In genomic region chr1:155147228-155147627, GRCm38 (mm10) we compare ENCODE assay signal across 9 mouse cellular contexts. TPM values are rescaled to one million over a fixed set of nuclear protein-coding genes. Genes with fewer than 3 reads are reported as not detected.
DNase-seq lines count a peak whose midpoint lies in the region; ATAC-seq and TF ChIP-seq lines count a peak whose summit lies in the region.
"Had no signal": no experiment of that assay in that cellular context is flagged by ENCODE, and none has a peak within 500 bp of the region (broad histone marks: within the 10 kb centered on the region; RNA-seq: fewer than 3 reads in every experiment).

No protein-coding gene starts in this region.

- H3K9me3 ChIP-seq in midbrain, embryonic 10.5 days (replicated peaks), result no peaks in the 10 kb centered on the region
- H3K9me3 ChIP-seq in midbrain, embryonic 13.5 days, result no peaks in the 10 kb centered on the region; the same call in 1 of the 2 replicates
- H3K9me3 ChIP-seq: hindbrain, embryonic 15.5 days had no signal

- peak overlapping the region; percentile 79; the same call in 1 of the 2 replicates for H3K27ac ChIP-seq in heart, adult 2 months
- 0 out of 2 replicates have a peak overlapping the region, but pooled peaks have one; percentile 17 for H3K27ac ChIP-seq in midbrain, embryonic 10.5 days (replicated peaks)
- no peak overlapping the region for H3K27ac ChIP-seq in midbrain, embryonic 13.5 days

- no peak overlapping the region for H3K4me2 ChIP-seq in midbrain, embryonic 13.5 days (replicated peaks)

- TF ChIP-seq EP300 in heart, adult 2 months (IDR thresholded peaks at IDR 0.05; ENCODE audit: insufficient read depth, low read depth, low read length), result no peak

- no peak for DNase-seq in heart, adult 2 months
- no peak for DNase-seq in heart, adult 11 months
- DNase-seq in midbrain, embryonic 10.5 days (ENCODE audit: low spot score), result no peak
- no peak for DNase-seq in right cerebral cortex, postnatal 4 days
- no peak for DNase-seq in right cerebral cortex, adult 18-20 months
- DNase-seq: right cerebral cortex, postnatal 25 days had no signal

- 75% methylated on average over 2 of the region's 2 CpGs for WGBS in heart, adult 2 months
- WGBS in midbrain, embryonic 10.5 days, result 89% methylated on average over 2 of the region's 2 CpGs
- 82% methylated on average over 2 of the region's 2 CpGs for WGBS in midbrain, embryonic 13.5 days

- ATAC-seq in midbrain, embryonic 13.5 days, result no peak
- ATAC-seq in granulocyte monocyte progenitor cell, adult 5-6 weeks (replicated peaks; ENCODE audit: poor library complexity, severe bottlenecking), result peak; percentile 67

- TF ChIP-seq POLR2A in heart, adult 2 months (IDR thresholded peaks at IDR 0.05; ENCODE audit: insufficient read depth, low read depth, low read length), result no peak

- H3K4me3 ChIP-seq in heart, adult 2 months, result peak overlapping the region; percentile 49
- no peak overlapping the region for H3K4me3 ChIP-seq in midbrain, embryonic 10.5 days
- no peak overlapping the region for H3K4me3 ChIP-seq in midbrain, embryonic 13.5 days (replicated peaks)

- no peaks in the 10 kb centered on the region; the same call in 1 of the 2 replicates for H3K79me2 ChIP-seq in heart, adult 2 months (replicated peaks; ENCODE audit: control insufficient read depth, insufficient read depth, low read length)

- intact Hi-C loops in heart, adult 2 months (cut with DNase I), result no loop called here

- peaks cover 2% of the 10 kb centered on the region; the same call in 1 of the 2 replicates for H3K4me1 ChIP-seq in heart, adult 2 months (ENCODE audit: control insufficient read depth, insufficient read depth, low read length)
- no peaks in the 10 kb centered on the region for H3K4me1 ChIP-seq in midbrain, embryonic 10.5 days
- H3K4me1 ChIP-seq in midbrain, embryonic 13.5 days (replicated peaks), result no peaks in the 10 kb centered on the region
- H3K4me1 ChIP-seq: hindbrain, embryonic 15.5 days had no signal

- no peaks in the 10 kb centered on the region for H3K27me3 ChIP-seq in heart, adult 2 months (ENCODE audit: control insufficient read depth, insufficient read depth, low read length)
- no peaks in the 10 kb centered on the region for H3K27me3 ChIP-seq in midbrain, embryonic 10.5 days (ENCODE audit: low read depth, poor library complexity, severe bottlenecking)
- no peaks in the 10 kb centered on the region for H3K27me3 ChIP-seq in midbrain, embryonic 13.5 days
- H3K27me3 ChIP-seq: hindbrain, embryonic 15.5 days had no signal

- H3K36me3 ChIP-seq in heart, adult 2 months (ENCODE audit: control insufficient read depth, insufficient read depth, low read length), result no peaks in the 10 kb centered on the region
- no peaks in the 10 kb centered on the region for H3K36me3 ChIP-seq in midbrain, embryonic 10.5 days
- H3K36me3 ChIP-seq in midbrain, embryonic 13.5 days, result no peaks in the 10 kb centered on the region
- H3K36me3 ChIP-seq: hindbrain, embryonic 15.5 days had no signal

- no peak for TF ChIP-seq CTCF in heart, adult 2 months (IDR thresholded peaks at IDR 0.05)

- H3K9ac ChIP-seq in heart, adult 2 months (ENCODE audit: low read depth, low read length), result no peak overlapping the region
- no peak overlapping the region for H3K9ac ChIP-seq in midbrain, embryonic 13.5 days (replicated peaks)
- H3K9ac ChIP-seq: hindbrain, embryonic 15.5 days had no signal

RNA-seq across cellular contexts. Expression of gene Mr1, which starts 0.6 kb away (rescaled TPM):
- 1 to 10 TPM; 6.5 to 6.7 TPM for total RNA-seq in heart, adult 2 months (2021)
- polyA plus RNA-seq in heart, adult 2 months (2012; rRNA removed), result 6.1 and 11.9 TPM in 2 replicates
- polyA plus RNA-seq in midbrain, embryonic 10.5 days (2016; fragmentation: Nextera tagmentation; extraction: Ambion mirVana), result 0.37 and 0.48 TPM in 2 replicates
- 0.64 and 0.79 TPM in 2 replicates for polyA plus RNA-seq in midbrain, embryonic 13.5 days (2015; fragmentation: Nextera tagmentation; extraction: Ambion mirVana)
- total RNA-seq in granulocyte monocyte progenitor cell, adult 5-6 weeks (2014; fragmentation: Nextera tagmentation), result 4.7 and 4.8 TPM in 2 replicates
- 3.6 and 4.1 TPM in 2 replicates for total RNA-seq in granulocyte monocyte progenitor cell, adult 5-6 weeks (2017)

RNA-seq across cellular contexts. Expression of gene Stx6, which starts 11.3 kb away (rescaled TPM):
- 10 to 100 TPM; 22.2 to 23.0 TPM for total RNA-seq in heart, adult 2 months (2021)
- polyA plus RNA-seq in heart, adult 2 months (2012; rRNA removed), result 18.0 and 19.0 TPM in 2 replicates
- polyA plus RNA-seq in midbrain, embryonic 10.5 days (2016; fragmentation: Nextera tagmentation; extraction: Ambion mirVana), result 78.2 and 92.5 TPM in 2 replicates
- polyA plus RNA-seq in midbrain, embryonic 13.5 days (2015; fragmentation: Nextera tagmentation; extraction: Ambion mirVana), result 117 and 128 TPM in 2 replicates
- total RNA-seq in granulocyte monocyte progenitor cell, adult 5-6 weeks (2014; fragmentation: Nextera tagmentation), result 43.5 and 45.7 TPM in 2 replicates
- 36.5 and 48.2 TPM in 2 replicates for total RNA-seq in granulocyte monocyte progenitor cell, adult 5-6 weeks (2017)

RNA-seq across cellular contexts. Expression of gene Ier5, which starts 47.8 kb away (rescaled TPM):
- 10 to 100 TPM; 12.5 to 16.8 TPM for total RNA-seq in heart, adult 2 months (2021)
- 9.8 and 13.5 TPM in 2 replicates for polyA plus RNA-seq in heart, adult 2 months (2012; rRNA removed)
- 4.0 and 4.3 TPM in 2 replicates for polyA plus RNA-seq in midbrain, embryonic 10.5 days (2016; fragmentation: Nextera tagmentation; extraction: Ambion mirVana)
- polyA plus RNA-seq in midbrain, embryonic 13.5 days (2015; fragmentation: Nextera tagmentation; extraction: Ambion mirVana), result 5.9 and 9.4 TPM in 2 replicates
- 0.32 and 2.9 TPM in 2 replicates for total RNA-seq in granulocyte monocyte progenitor cell, adult 5-6 weeks (2014; fragmentation: Nextera tagmentation)
- 3.2 and 4.4 TPM in 2 replicates for total RNA-seq in granulocyte monocyte progenitor cell, adult 5-6 weeks (2017)
